Mouse (Mus musculus): Measurements from ENCODE around the gene Krtap1-4. TPM values are rescaled to one million over a fixed set of nuclear protein-coding genes. Genes with fewer than 3 reads are reported as not detected.
"Not testable (repeated sequence)": the region's sequence is repeated elsewhere in the genome, so short reads cannot be mapped to it uniquely, and the experiment has no call there.

Krtap1-4 gene
- polyA plus RNA-seq (2014; fragmentation: Nextera tagmentation; extraction: Ambion mirVana), result not detected in 2 replicates

DNA sequence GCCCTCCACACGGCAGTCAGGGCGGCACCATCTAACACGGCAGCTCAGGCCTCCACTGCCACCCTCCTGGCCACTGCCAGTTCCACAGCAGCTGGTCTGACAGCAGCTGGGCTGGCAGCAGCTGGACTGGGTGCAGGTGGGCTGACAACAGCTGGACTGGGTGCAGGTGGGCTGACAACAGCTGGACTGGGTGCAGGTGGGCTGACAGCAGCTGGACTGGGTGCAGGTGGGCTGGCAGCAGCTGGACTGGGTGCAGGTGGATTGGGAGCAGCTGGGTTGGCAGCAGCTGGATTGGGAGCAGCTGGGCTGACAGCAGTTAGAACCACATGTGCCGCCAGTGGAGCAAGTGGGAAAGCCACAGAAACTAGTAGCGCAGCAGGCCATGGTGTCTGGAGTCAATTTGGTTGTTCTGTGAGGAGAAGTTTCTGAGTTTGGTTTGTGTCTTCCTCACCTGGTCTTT, at the start of gene Krtap1-4:
Gene Krtap1-4, minus strand, starts transcription at position 410 of the 460 bp plus-strand sequence.
- Histone ChIP-seq H3K4me1 (ENCODE audit: control insufficient read depth, insufficient read depth, low read length) (no peaks in the 10 kb centered on the region), H3K27ac (replicated peaks; ENCODE audit: low read depth, low read length) (no peak within 1 kb of the TSS), H3K9ac (ENCODE audit: low read depth, low read length) (no peak within 1 kb of the TSS), H3K9me3 (ENCODE audit: control insufficient read depth, low read length) (no peaks in the 10 kb centered on the region), H3K27me3 (replicated peaks; ENCODE audit: control insufficient read depth, insufficient read depth, low read length) (no peaks in the 10 kb centered on the region), H3K4me3 (ENCODE audit: low read depth, low read length) (no peak within 1 kb of the TSS), H3K36me3 (ENCODE audit: control insufficient read depth, insufficient read depth, low read length) (no peaks in the 10 kb centered on the region), H3K4me2 (ENCODE audit: low read depth, low read length) (no peak within 1 kb of the TSS)
- DNase-seq (ENCODE audit: low spot score), result no peak
- WGBS, result 57% methylated on average over 3 of the region's 5 CpGs
- ATAC-seq (ENCODE audit: low read depth), result no peak

DNA sequence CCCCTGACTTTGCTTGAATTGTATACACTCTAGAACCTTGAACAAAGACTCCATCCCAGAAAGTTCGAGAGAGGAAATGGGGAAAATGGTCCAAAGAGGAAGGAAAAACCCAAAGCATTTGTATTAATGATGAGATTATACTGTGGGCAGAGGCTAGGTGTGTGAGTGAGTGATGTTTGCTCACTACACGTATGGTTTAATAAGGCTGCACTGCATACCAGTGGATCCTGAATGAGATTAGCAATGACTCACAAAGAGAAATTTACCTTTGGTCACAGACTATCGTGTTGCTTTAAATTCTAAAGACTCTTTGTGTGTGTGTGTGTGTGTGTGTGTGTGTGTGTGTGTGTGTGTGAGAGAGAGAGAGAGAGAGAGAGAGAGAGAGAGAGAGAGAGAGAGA, 47.4 kb upstream of the Krtap1-4 start:
- Histone ChIP-seq H3K4me2 (ENCODE audit: low read depth, low read length) (no peak overlapping the region), H3K9ac (ENCODE audit: low read depth, low read length) (no peak overlapping the region), H3K4me3 (ENCODE audit: low read depth, low read length) (no peak overlapping the region), H3K9me3 (ENCODE audit: control insufficient read depth, low read length) (no peaks in the 10 kb centered on the region), H3K36me3 (ENCODE audit: control insufficient read depth, insufficient read depth, low read length) (no peaks in the 10 kb centered on the region), H3K27me3 (replicated peaks; ENCODE audit: control insufficient read depth, insufficient read depth, low read length) (no peaks in the 10 kb centered on the region; the same call in 1 of the 2 replicates), H3K27ac (replicated peaks; ENCODE audit: low read depth, low read length) (no peak overlapping the region), H3K4me1 (ENCODE audit: control insufficient read depth, insufficient read depth, low read length) (no peaks in the 10 kb centered on the region)
- ATAC-seq (ENCODE audit: low read depth), result no peak
- 71% methylated on average over 3 of the region's 3 CpGs for WGBS
- no peak for DNase-seq (ENCODE audit: low spot score)

DNA sequence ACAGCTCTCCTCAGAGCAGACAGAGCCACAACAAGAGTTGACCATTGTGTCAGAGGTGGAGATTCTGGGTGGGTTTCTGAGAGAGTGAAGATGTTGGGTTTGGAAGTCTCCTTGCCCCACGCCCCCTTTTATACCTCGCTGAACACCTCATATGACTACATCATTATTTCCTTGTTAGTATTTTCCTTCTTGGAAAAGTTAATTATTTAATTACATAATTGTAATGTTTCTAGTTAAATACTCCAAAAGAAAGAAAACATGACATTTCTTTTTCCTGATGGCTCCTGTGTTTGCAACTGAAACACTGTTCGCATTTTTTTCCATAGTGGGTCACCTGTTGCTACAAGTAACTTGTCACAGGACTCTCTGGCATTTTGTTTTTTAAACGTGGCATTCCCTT, 44.7 kb upstream of the Krtap1-4 start, which contains the start of gene Krtap4-1:
Gene Krtap4-1, minus strand, starts transcription at position 101 of the 400 bp plus-strand sequence.
- H3K27ac ChIP-seq (replicated peaks; ENCODE audit: low read depth, low read length), result no peak within 1 kb of the TSS
- no peaks in the 10 kb centered on the region for H3K9me3 ChIP-seq (ENCODE audit: control insufficient read depth, low read length)
- ATAC-seq (ENCODE audit: low read depth) (no peak), DNase-seq (ENCODE audit: low spot score) (no peak)
- H3K4me2 ChIP-seq (ENCODE audit: low read depth, low read length), result no peak within 1 kb of the TSS
- H3K36me3 ChIP-seq (ENCODE audit: control insufficient read depth, insufficient read depth, low read length), result no peaks in the 10 kb centered on the region
- no peak within 1 kb of the TSS for H3K9ac ChIP-seq (ENCODE audit: low read depth, low read length)
- WGBS, result 67% methylated on average over 4 of the region's 4 CpGs
- H3K27me3 ChIP-seq (replicated peaks; ENCODE audit: control insufficient read depth, insufficient read depth, low read length), result no peaks in the 10 kb centered on the region
- no peak within 1 kb of the TSS for H3K4me3 ChIP-seq (ENCODE audit: low read depth, low read length)
- H3K4me1 ChIP-seq (ENCODE audit: control insufficient read depth, insufficient read depth, low read length), result no peaks in the 10 kb centered on the region

DNA sequence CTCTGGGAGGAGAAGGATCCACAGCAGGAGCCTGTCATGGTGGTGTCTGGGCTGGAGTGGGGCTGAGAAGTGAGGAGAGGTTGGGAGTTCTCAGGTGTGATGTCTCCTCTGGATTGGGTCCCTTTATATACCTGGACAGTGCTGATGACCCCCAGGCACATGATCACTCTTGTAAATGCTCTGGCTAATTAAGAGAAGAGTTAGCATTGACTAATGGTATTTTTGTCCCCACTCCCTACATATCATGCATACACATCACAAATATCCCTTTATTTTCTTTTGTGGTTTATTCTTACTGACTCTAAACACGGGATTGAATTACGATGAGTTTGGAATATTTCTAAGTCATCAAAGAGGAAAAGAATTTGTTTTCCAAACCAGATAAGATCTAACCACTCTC, 36.9 kb upstream of the Krtap1-4 start, which contains the start of gene Gm11562:
Gene Gm11562, minus strand, starts transcription at position 101 of the 400 bp plus-strand sequence.
- Histone ChIP-seq H3K9ac (ENCODE audit: low read depth, low read length) (no peak within 1 kb of the TSS), H3K4me2 (ENCODE audit: low read depth, low read length) (no peak within 1 kb of the TSS), H3K36me3 (ENCODE audit: control insufficient read depth, insufficient read depth, low read length) (no peaks in the 10 kb centered on the region), H3K27ac (replicated peaks; ENCODE audit: low read depth, low read length) (no peak within 1 kb of the TSS), H3K27me3 (replicated peaks; ENCODE audit: control insufficient read depth, insufficient read depth, low read length) (no peaks in the 10 kb centered on the region), H3K9me3 (ENCODE audit: control insufficient read depth, low read length) (no peaks in the 10 kb centered on the region), H3K4me3 (ENCODE audit: low read depth, low read length) (no peak within 1 kb of the TSS), H3K4me1 (ENCODE audit: control insufficient read depth, insufficient read depth, low read length) (no peaks in the 10 kb centered on the region)
- 72% methylated on average over 2 of the region's 2 CpGs for WGBS
- DNase-seq (ENCODE audit: low spot score), result no peak
- ATAC-seq (ENCODE audit: low read depth), result no peak

DNA sequence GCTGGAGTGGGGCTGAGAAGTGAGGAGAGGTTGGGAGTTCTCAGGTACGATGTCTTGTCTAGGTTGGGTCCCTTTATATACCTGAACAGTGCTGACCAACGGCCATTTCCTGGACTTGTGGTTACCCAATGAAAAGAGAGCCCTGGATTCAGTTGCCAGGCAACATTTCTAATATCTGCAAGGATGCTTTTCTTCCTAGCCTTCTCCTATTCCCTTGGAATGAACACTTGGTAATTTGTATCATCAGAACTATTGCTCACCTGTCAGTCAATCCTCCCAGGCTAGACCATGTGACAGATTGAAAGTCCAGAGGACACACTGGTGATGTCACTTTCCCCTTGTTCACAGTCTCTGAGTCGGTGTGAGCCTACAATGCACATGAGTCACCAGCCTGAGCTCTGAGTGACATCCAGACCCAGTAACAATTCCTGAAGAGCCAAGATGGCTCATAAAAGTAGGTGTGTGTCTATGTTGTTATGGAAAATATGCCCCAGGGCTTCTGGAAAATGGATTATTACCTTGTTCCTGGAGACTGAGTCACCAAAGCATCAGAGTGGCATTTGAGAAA, 31.4 kb upstream of the Krtap1-4 start, which contains the start of gene Krtap2-4:
Gene Krtap2-4, minus strand, starts transcription at position 51 of the 568 bp plus-strand sequence.
- Histone ChIP-seq H3K27me3 (replicated peaks; ENCODE audit: control insufficient read depth, insufficient read depth, low read length) (no peaks in the 10 kb centered on the region), H3K4me2 (ENCODE audit: low read depth, low read length) (no peak within 1 kb of the TSS), H3K4me1 (ENCODE audit: control insufficient read depth, insufficient read depth, low read length) (no peaks in the 10 kb centered on the region), H3K4me3 (ENCODE audit: low read depth, low read length) (no peak within 1 kb of the TSS), H3K9ac (ENCODE audit: low read depth, low read length) (no peak within 1 kb of the TSS), H3K27ac (replicated peaks; ENCODE audit: low read depth, low read length) (no peak within 1 kb of the TSS), H3K9me3 (ENCODE audit: control insufficient read depth, low read length) (no peaks in the 10 kb centered on the region), H3K36me3 (ENCODE audit: control insufficient read depth, insufficient read depth, low read length) (no peaks in the 10 kb centered on the region)
- DNase-seq (ENCODE audit: low spot score) (no peak), ATAC-seq (ENCODE audit: low read depth) (no peak)
- WGBS, result 71% methylated on average over 3 of the region's 3 CpGs

DNA sequence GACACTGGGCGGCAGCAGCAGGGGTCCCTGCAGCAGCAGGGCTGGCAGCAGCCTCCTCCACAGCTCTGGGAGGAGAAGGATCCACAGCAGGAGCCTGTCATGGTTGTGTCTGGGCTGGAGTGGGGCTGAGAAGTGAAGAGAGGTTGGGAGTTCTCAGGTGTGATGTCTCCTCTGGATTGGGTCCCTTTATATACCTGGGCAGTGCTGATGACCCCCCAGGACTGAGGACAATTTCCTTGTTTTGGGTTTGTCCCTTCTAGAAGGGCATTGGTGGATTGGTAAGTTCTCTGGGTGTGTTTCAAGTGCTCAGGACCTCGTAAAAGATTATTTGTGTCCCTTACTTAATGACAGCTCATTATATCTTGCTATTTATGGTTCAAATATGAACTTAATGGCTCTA, 26.6 kb upstream of the Krtap1-4 start, which contains the start of gene Gm11937:
Gene Gm11937, minus strand, starts transcription at position 101 of the 400 bp plus-strand sequence.
- not testable (repeated sequence) for H3K9me3 ChIP-seq (ENCODE audit: control insufficient read depth, low read length); H3K4me3 ChIP-seq (ENCODE audit: low read depth, low read length); H3K4me2 ChIP-seq (ENCODE audit: low read depth, low read length); H3K4me1 ChIP-seq (ENCODE audit: control insufficient read depth, insufficient read depth, low read length); DNase-seq (ENCODE audit: low spot score); H3K27me3 ChIP-seq (replicated peaks; ENCODE audit: control insufficient read depth, insufficient read depth, low read length); H3K27ac ChIP-seq (replicated peaks; ENCODE audit: low read depth, low read length); ATAC-seq (ENCODE audit: low read depth); H3K9ac ChIP-seq (ENCODE audit: low read depth, low read length); H3K36me3 ChIP-seq (ENCODE audit: control insufficient read depth, insufficient read depth, low read length)
- WGBS, result 54% methylated on average over 1 of the region's 2 CpGs

DNA sequence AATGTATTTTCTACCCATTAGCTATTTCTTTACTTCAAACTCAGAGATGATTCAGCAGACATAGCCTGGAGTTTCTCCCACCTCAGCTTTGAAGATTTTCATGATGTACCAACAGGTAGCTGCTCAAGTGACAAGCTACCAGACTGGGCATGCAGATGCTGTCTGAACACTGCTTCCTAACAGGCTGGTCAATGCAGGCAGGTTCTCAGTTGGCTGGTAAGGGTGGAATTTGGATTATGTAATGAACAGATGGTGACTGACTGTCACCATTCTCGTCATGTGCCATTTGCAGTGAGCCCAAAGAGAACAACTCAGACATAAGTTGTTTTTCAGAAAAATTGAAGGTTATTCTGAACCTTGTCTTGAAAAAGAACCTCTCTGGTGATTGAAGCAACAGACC, 25.7 kb upstream of the Krtap1-4 start:
- WGBS, result 54% methylated on average over 1 of the region's 1 CpGs
- Histone ChIP-seq H3K9ac (ENCODE audit: low read depth, low read length) (no peak overlapping the region), H3K4me2 (ENCODE audit: low read depth, low read length) (no peak overlapping the region), H3K36me3 (ENCODE audit: control insufficient read depth, insufficient read depth, low read length) (no peaks in the 10 kb centered on the region), H3K27ac (replicated peaks; ENCODE audit: low read depth, low read length) (no peak overlapping the region), H3K4me1 (ENCODE audit: control insufficient read depth, insufficient read depth, low read length) (no peaks in the 10 kb centered on the region), H3K9me3 (ENCODE audit: control insufficient read depth, low read length) (no peaks in the 10 kb centered on the region), H3K27me3 (replicated peaks; ENCODE audit: control insufficient read depth, insufficient read depth, low read length) (no peaks in the 10 kb centered on the region), H3K4me3 (ENCODE audit: low read depth, low read length) (no peak overlapping the region)
- DNase-seq (ENCODE audit: low spot score) (no peak), ATAC-seq (ENCODE audit: low read depth) (no peak)

- WGBS, result 63% methylated on average over 1 of the region's 1 CpGs
- not testable (repeated sequence) for H3K27ac ChIP-seq (replicated peaks; ENCODE audit: low read depth, low read length); H3K9ac ChIP-seq (ENCODE audit: low read depth, low read length); H3K27me3 ChIP-seq (replicated peaks; ENCODE audit: control insufficient read depth, insufficient read depth, low read length); H3K4me1 ChIP-seq (ENCODE audit: control insufficient read depth, insufficient read depth, low read length); ATAC-seq (ENCODE audit: low read depth); H3K4me3 ChIP-seq (ENCODE audit: low read depth, low read length); H3K36me3 ChIP-seq (ENCODE audit: control insufficient read depth, insufficient read depth, low read length); H3K4me2 ChIP-seq (ENCODE audit: low read depth, low read length); H3K9me3 ChIP-seq (ENCODE audit: control insufficient read depth, low read length); DNase-seq (ENCODE audit: low spot score)
Measured at GRCm38 (mm10) chr11:99603208-99603607, 19.8 kb upstream of the Krtap1-4 start, which contains the start of gene Gm11938. Gene Gm11938 (minus strand): TSS chr11:99603308.

GRCm38 (mm10) chr11:99597742-99598141, 14.3 kb upstream of the Krtap1-4 start, which contains the start of gene Krtap9-3:
Gene Krtap9-3 (minus strand): TSS chr11:99598105.
- not testable (repeated sequence) for H3K27me3 ChIP-seq (replicated peaks; ENCODE audit: control insufficient read depth, insufficient read depth, low read length); H3K9me3 ChIP-seq (ENCODE audit: control insufficient read depth, low read length); H3K27ac ChIP-seq (replicated peaks; ENCODE audit: low read depth, low read length); H3K36me3 ChIP-seq (ENCODE audit: control insufficient read depth, insufficient read depth, low read length); H3K4me2 ChIP-seq (ENCODE audit: low read depth, low read length); ATAC-seq (ENCODE audit: low read depth); H3K9ac ChIP-seq (ENCODE audit: low read depth, low read length); H3K4me3 ChIP-seq (ENCODE audit: low read depth, low read length); H3K4me1 ChIP-seq (ENCODE audit: control insufficient read depth, insufficient read depth, low read length); DNase-seq (ENCODE audit: low spot score)
- 81% methylated on average over 3 of the region's 6 CpGs for WGBS
